Mouse (Mus musculus): ENCODE measurements around the gene Il16.

GRCm38 (mm10) chr7:83652498-83652897 lies 93.0 kb downstream of the Il16 start:
- TF ChIP-seq POLR2A (IDR thresholded peaks at IDR 0.05; ENCODE audit: low read depth, low read length) (no peak), CTCF (IDR thresholded peaks at IDR 0.05; ENCODE audit: borderline replicate concordance, insufficient read depth, low read length) (no peak)

Measured in embryonic fibroblast, embryonic 13.5 days (primary cell).